Mouse (Mus musculus): ENCODE data around the gene Mdp1.

- TF ChIP-seq CTCF (IDR thresholded peaks at IDR 0.05; ENCODE audit: low read depth, low read length) (no peak), POLR2A (IDR thresholded peaks at IDR 0.05; ENCODE audit: borderline replicate concordance, low read depth, low read length) (no peak)
Observed at GRCm38 (mm10) chr14:55677615-55678014, 17.3 kb upstream of the Mdp1 start.
